Mouse (Mus musculus): Measurements from ENCODE around the gene Rbm45. TPM values are rescaled to one million over a fixed set of nuclear protein-coding genes. Genes with fewer than 3 reads are reported as not detected.

Gene Rbm45
- total RNA-seq, 2 experiments from 2014 or later: 9.4 to 11.4 TPM

- Histone ChIP-seq H3K4me3 (peak within 1 kb of the TSS; percentile 98), H3K27ac (peak within 1 kb of the TSS; percentile 94)
- peak; percentile 30 for TF ChIP-seq CTCF (IDR thresholded peaks at IDR 0.05)
- DNase-seq: peak; percentile 88
- intact Hi-C loops (cut with DNase I): loop anchor here (2.0 kb wide), 1 partner anchor 134 kb away; no protein-coding TSS in a partner anchor
Observed at GRCm38 (mm10) chr2:76406151-76406936, 36.6 kb downstream of the Rbm45 start, which contains the start of gene Osbpl6. Gene Osbpl6 (plus strand): TSS chr2:76406508.

- DNase-seq: peak; percentile 86
- peak overlapping the region; percentile 94 for H3K27ac ChIP-seq
- intact Hi-C loops (cut with DNase I): loop anchor here (2.0 kb wide), 1 partner anchor 134 kb away; no protein-coding TSS in a partner anchor
- TF ChIP-seq CTCF (IDR thresholded peaks at IDR 0.05): no peak
- H3K4me3 ChIP-seq: peak overlapping the region; percentile 98
Observed at GRCm38 (mm10) chr2:76406937-76407441, 37.2 kb downstream of the Rbm45 start.

- Histone ChIP-seq H3K4me3 (no peak overlapping the region), H3K27ac (peak overlapping the region; percentile 41; the same call in 1 of the 2 replicates)
- no peak for TF ChIP-seq CTCF (IDR thresholded peaks at IDR 0.05)
- no peak for DNase-seq
- intact Hi-C loops (cut with DNase I): no loop called here
Observed at GRCm38 (mm10) chr2:76409526-76409925, 39.7 kb downstream of the Rbm45 start.

GRCm38 (mm10) chr2:76409986-76410385 is 40.2 kb downstream of the Rbm45 start:
- DNase-seq: no peak
- Histone ChIP-seq H3K4me3 (no peak overlapping the region), H3K27ac (peak overlapping the region; percentile 41; the same call in 1 of the 2 replicates)
- no peak for TF ChIP-seq CTCF (IDR thresholded peaks at IDR 0.05)
- intact Hi-C loops (cut with DNase I): no loop called here

- no peak for DNase-seq
- Histone ChIP-seq H3K27ac (peak overlapping the region; percentile 88), H3K4me3 (peak overlapping the region; percentile 5)
- TF ChIP-seq CTCF (IDR thresholded peaks at IDR 0.05): no peak
- intact Hi-C loops (cut with DNase I): no loop called here
Observed at GRCm38 (mm10) chr2:76412924-76413323, 43.1 kb downstream of the Rbm45 start.

GRCm38 (mm10) chr2:76417446-76418141 is 47.8 kb downstream of the Rbm45 start:
- DNase-seq: no peak
- H3K27ac ChIP-seq: no peak overlapping the region
- TF ChIP-seq CTCF (IDR thresholded peaks at IDR 0.05): no peak
- no peak overlapping the region for H3K4me3 ChIP-seq
- intact Hi-C loops (cut with DNase I): loop anchor here (5.0 kb wide), 1 partner anchor 50 kb away; no protein-coding TSS in a partner anchor

GRCm38 (mm10) chr2:76418142-76418518 is 48.3 kb downstream of the Rbm45 start:
- intact Hi-C loops (cut with DNase I): loop anchor here (5.0 kb wide), 1 partner anchor 49 kb away; no protein-coding TSS in a partner anchor
- Histone ChIP-seq H3K4me3 (no peak overlapping the region), H3K27ac (no peak overlapping the region)
- TF ChIP-seq CTCF (IDR thresholded peaks at IDR 0.05): no peak
- no peak for DNase-seq

- DNase-seq: no peak
- no peak overlapping the region for H3K27ac ChIP-seq
- H3K4me3 ChIP-seq: no peak overlapping the region
- intact Hi-C loops (cut with DNase I): no loop called here
- no peak for TF ChIP-seq CTCF (IDR thresholded peaks at IDR 0.05)
Observed at GRCm38 (mm10) chr2:76421411-76421924, 51.7 kb downstream of the Rbm45 start.

GRCm38 (mm10) chr2:76426816-76427215 is 57.0 kb downstream of the Rbm45 start:
- TF ChIP-seq CTCF (IDR thresholded peaks at IDR 0.05): no peak
- no peak for DNase-seq
- H3K27ac ChIP-seq: no peak overlapping the region
- intact Hi-C loops (cut with DNase I): no loop called here
- no peak overlapping the region for H3K4me3 ChIP-seq

GRCm38 (mm10) chr2:76429318-76429717 is 59.5 kb downstream of the Rbm45 start:
- no peak for DNase-seq
- Histone ChIP-seq H3K27ac (no peak overlapping the region), H3K4me3 (no peak overlapping the region)
- no peak for TF ChIP-seq CTCF (IDR thresholded peaks at IDR 0.05)
- intact Hi-C loops (cut with DNase I): no loop called here

GRCm38 (mm10) chr2:76429855-76430254 is 60.1 kb downstream of the Rbm45 start:
- no peak overlapping the region for H3K4me3 ChIP-seq
- intact Hi-C loops (cut with DNase I): no loop called here
- DNase-seq: no peak
- no peak for TF ChIP-seq CTCF (IDR thresholded peaks at IDR 0.05)
- no peak overlapping the region for H3K27ac ChIP-seq

GRCm38 (mm10) chr2:76430539-76430938 is 60.8 kb downstream of the Rbm45 start:
- intact Hi-C loops (cut with DNase I): no loop called here
- no peak for TF ChIP-seq CTCF (IDR thresholded peaks at IDR 0.05)
- H3K27ac ChIP-seq: no peak overlapping the region
- DNase-seq: no peak
- no peak overlapping the region for H3K4me3 ChIP-seq

Other genes starting within 250 kb of the Rbm45 start
- gene Pde11a, start 31.2 kb upstream of the Rbm45 start, total RNA-seq (2021): under 1 TPM; 0.17 to 0.33 TPM
- gene Cyct, start 9.5 kb upstream of the Rbm45 start, total RNA-seq (2021): not detected
- gene Osbpl6, start 36.5 kb downstream of the Rbm45 start, total RNA-seq (2021): 10 to 100 TPM; 35.9 to 44.0 TPM

Measured in gastrocnemius, adult 2 months (tissue).